31 mouse cellular contexts compared by ENCODE assay signal in the genomic region with DNA sequence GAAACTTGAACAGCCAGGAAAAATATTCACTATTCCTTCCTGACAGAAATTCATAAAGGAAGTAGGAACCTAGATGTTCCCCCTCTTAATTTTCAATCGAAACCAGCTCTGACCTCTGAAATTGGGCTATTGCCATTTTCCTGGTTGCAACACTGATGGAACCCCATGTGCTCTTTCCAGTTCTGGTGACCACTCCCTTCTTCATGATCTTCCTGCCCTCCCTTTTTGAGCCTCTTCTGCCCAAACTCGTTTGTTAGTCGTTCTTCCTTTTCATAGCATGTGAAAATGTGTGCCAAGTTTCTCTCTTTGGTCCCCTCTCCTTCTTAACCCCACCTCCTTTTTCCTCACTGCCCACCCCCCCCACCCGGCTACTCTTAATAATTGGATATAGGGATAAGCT. TPM values are rescaled to one million over a fixed set of nuclear protein-coding genes. Genes with fewer than 3 reads are reported as not detected.
"Had no signal": no experiment of that assay in that cellular context is flagged by ENCODE, and none has a peak within 500 bp of the region (broad histone marks: within the 10 kb centered on the region; RNA-seq: fewer than 3 reads in every experiment).

No protein-coding gene starts in this region.

- H3K36me3 ChIP-seq: heart, embryonic 10.5 days; heart, embryonic 12.5 days; hindbrain, embryonic 10.5 days; hindbrain, embryonic 13.5 days; hindbrain, embryonic 15.5 days; kidney, embryonic 15.5 days; limb, embryonic 13.5 days; limb, embryonic 15.5 days; liver, embryonic 12.5 days had no signal

- H3K4me2 ChIP-seq: heart, embryonic 12.5 days; hindbrain, embryonic 13.5 days; hindbrain, embryonic 15.5 days; kidney, embryonic 15.5 days; limb, embryonic 13.5 days; limb, embryonic 15.5 days; liver, embryonic 12.5 days had no signal

- H3K9me3 ChIP-seq: heart, embryonic 10.5 days; hindbrain, embryonic 10.5 days; hindbrain, embryonic 13.5 days; hindbrain, embryonic 15.5 days; kidney, embryonic 15.5 days; limb, embryonic 15.5 days; liver, embryonic 12.5 days had no signal

- H3K4me1 ChIP-seq: heart, embryonic 10.5 days; heart, embryonic 12.5 days; hindbrain, embryonic 10.5 days; hindbrain, embryonic 13.5 days; hindbrain, embryonic 15.5 days; kidney, embryonic 15.5 days; limb, embryonic 13.5 days; limb, embryonic 15.5 days; liver, embryonic 12.5 days had no signal

- H3K27me3 ChIP-seq: heart, embryonic 12.5 days; hindbrain, embryonic 13.5 days; hindbrain, embryonic 15.5 days; kidney, embryonic 15.5 days; limb, embryonic 13.5 days; limb, embryonic 15.5 days; liver, embryonic 12.5 days had no signal

- ATAC-seq: hindbrain, postnatal 0 days; intestine, embryonic 16.5 days; liver, embryonic 12.5 days had no signal

- DNase-seq: gastrocnemius, postnatal 14 days; gastrocnemius, postnatal 36 days; heart, postnatal 10 days; heart, postnatal 4 days; kidney, adult 11 months; kidney, adult 2 months; kidney, adult 9 months; kidney, postnatal 14 days; kidney, postnatal 36 days; layer of hippocampus, adult 9-11 months; layer of hippocampus, postnatal 36 days; left cerebral cortex, postnatal 4 days had no signal

- H3K27ac ChIP-seq: heart, embryonic 10.5 days; hindbrain, embryonic 10.5 days; hindbrain, embryonic 13.5 days; hindbrain, embryonic 15.5 days; hindbrain, postnatal 0 days; kidney, embryonic 15.5 days; kidney, postnatal 0 days; limb, embryonic 13.5 days; limb, embryonic 15.5 days; liver, embryonic 12.5 days; liver, embryonic 14.5 days had no signal

- H3K9ac ChIP-seq: heart, embryonic 12.5 days; hindbrain, embryonic 13.5 days; hindbrain, embryonic 15.5 days; kidney, embryonic 15.5 days; limb, embryonic 13.5 days; limb, embryonic 15.5 days; liver, embryonic 12.5 days; liver, embryonic 14.5 days had no signal

- H3K4me3 ChIP-seq: heart, embryonic 10.5 days; heart, embryonic 12.5 days; hindbrain, embryonic 10.5 days; hindbrain, embryonic 13.5 days; hindbrain, embryonic 15.5 days; kidney, embryonic 15.5 days; limb, embryonic 13.5 days; limb, embryonic 15.5 days; liver, embryonic 12.5 days had no signal

RNA-seq across cellular contexts. Expression of gene Fcgr4, which starts 7.0 kb away (rescaled TPM):
- total RNA-seq: gastrocnemius, adult 18-20 months; gastrocnemius, adult 8-10 months; gastrocnemius, postnatal 14 days; gastrocnemius, postnatal 36 days; heart, postnatal 10 days; hindbrain, postnatal 0 days; layer of hippocampus, postnatal 14 days; left cerebral cortex, adult 18-20 months; left cerebral cortex, postnatal 10 days; left cerebral cortex, postnatal 25 days; left cerebral cortex, postnatal 4 days had no signal

RNA-seq across cellular contexts. Expression of gene Fcgr2b, which starts 35.4 kb away (rescaled TPM):
- polyA plus RNA-seq: heart, embryonic 10.5 days had no signal
